Mouse (Mus musculus) heart, embryonic 13.5 days (tissue): Measurements from ENCODE around the gene Col20a1. TPM values are rescaled to one million over a fixed set of nuclear protein-coding genes. Genes with fewer than 3 reads are reported as not detected.

Experiments used
- ATAC-seq: fragments of 200-750 bp; cut with Nextera tagmentation; 2 replicates; pipeline ENCODE4 v1.8.0; 2017; ENCODE audit warnings: moderate TSS enrichment; ENCODE audit not compliant: insufficient number of reproducible peaks, low FRiP score, low TSS enrichment; ENCODE audit errors: extremely low read depth
- H3K27ac ChIP-seq: fragments of 300-500 bp; sonication (generic); replicated peaks from 2 replicates; pipeline ENCODE4 v1.5.1; 2015; ENCODE audit warnings: moderate library complexity, mild to moderate bottlenecking, inconsistent platforms
- H3K27me3 ChIP-seq: fragments of 300-500 bp; sonication (generic); replicated peaks from 2 replicates; pipeline ENCODE4 v1.6.1; 2015; ENCODE audit warnings: mild to moderate bottlenecking, inconsistent platforms
- H3K36me3 ChIP-seq: fragments of 300-500 bp; sonication (generic); 2 replicates; pipeline ENCODE4 v1.6.1; 2015; ENCODE audit warnings: mild to moderate bottlenecking, inconsistent platforms
- H3K4me1 ChIP-seq: fragments of 300-500 bp; sonication (generic); 2 replicates; pipeline ENCODE4 v1.6.1; 2015; ENCODE audit warnings: inconsistent platforms
- H3K4me2 ChIP-seq: fragments of 300-500 bp; sonication (generic); 2 replicates; pipeline ENCODE4 v1.6.1; 2015; ENCODE audit warnings: inconsistent platforms, mild to moderate bottlenecking, moderate library complexity
- H3K4me3 ChIP-seq: fragments of 300-500 bp; sonication (generic); 2 replicates; pipeline ENCODE4 v1.5.1; 2015; ENCODE audit warnings: moderate library complexity, mild to moderate bottlenecking, inconsistent platforms
- H3K9ac ChIP-seq: fragments of 300-500 bp; sonication (generic); 2 replicates; pipeline ENCODE4 v1.6.1; 2015; ENCODE audit warnings: inconsistent platforms, mild to moderate bottlenecking, moderate library complexity
- H3K9me3 ChIP-seq: fragments of 300-500 bp; sonication (generic); 2 replicates; pipeline ENCODE4 v1.6.1; 2016; ENCODE audit warnings: inconsistent platforms
- WGBS: fragments of 180-500 bp; shearing (Covaris S2); methylation state at CpG from one replicate; pipeline ENCODE4 v1.1.7; 2015; ENCODE audit warnings: mixed read lengths; 5-methylcytosine and 5-hydroxymethylcytosine counted together
- polyA plus RNA-seq: library from polyadenylated mRNA; unstranded; fragments of >200 nt; fragmentation: Nextera tagmentation; extraction: Ambion mirVana; gene quantifications from 2 replicates; pipeline ENCODE4 v1.2.1, GENCODE M21; 2015

The Col20a1 gene
- 0.24 and 0.33 TPM in 2 replicates for polyA plus RNA-seq

DNA sequence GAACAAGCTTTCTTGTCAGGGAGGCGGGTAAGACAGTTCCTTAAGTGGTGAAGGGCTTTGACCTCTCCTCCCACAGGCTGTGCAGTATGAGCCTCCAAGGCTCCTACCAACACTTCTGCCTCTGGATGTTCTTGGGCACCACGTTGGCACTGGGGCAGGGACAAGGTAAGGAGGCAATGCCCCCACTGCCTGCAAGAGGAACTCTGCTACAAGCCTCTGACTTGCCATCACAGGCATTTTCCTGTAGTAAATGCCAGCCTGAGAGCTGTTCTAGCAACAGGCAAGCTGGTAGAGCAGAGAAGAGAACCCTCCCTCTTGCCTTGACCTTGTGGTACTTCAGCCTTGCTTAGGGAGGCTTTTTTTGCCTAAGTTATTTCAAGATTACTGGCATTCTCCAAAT is at the start of gene Col20a1:
Gene Col20a1 (plus strand): TSS at position 87 of the 400 bp plus-strand sequence.
- 56% methylated on average over 2 of the region's 2 CpGs for WGBS
- Histone ChIP-seq H3K4me2 (no peak within 1 kb of the TSS), H3K4me3 (no peak within 1 kb of the TSS), H3K4me1 (peaks cover 23% of the 10 kb centered on the region), H3K27ac (no peak within 1 kb of the TSS; the same call in 1 of the 2 replicates), H3K9ac (0 out of 2 replicates have a peak within 1 kb of the TSS, but pooled peaks have one; percentile 25), H3K9me3 (no peaks in the 10 kb centered on the region), H3K36me3 (peaks cover 31% of the 10 kb centered on the region), H3K27me3 (no peaks in the 10 kb centered on the region)
- ATAC-seq = no peak

- Histone ChIP-seq H3K27me3 (0 out of 2 replicates have a peak, but pooled peaks cover 2% of the 10 kb centered on the region), H3K36me3 (peaks cover 18% of the 10 kb centered on the region), H3K9me3 (no peaks in the 10 kb centered on the region), H3K4me2 (no peak overlapping the region), H3K9ac (no peak overlapping the region), H3K4me3 (no peak overlapping the region), H3K27ac (no peak overlapping the region), H3K4me1 (peaks cover 20% of the 10 kb centered on the region)
- ATAC-seq = no peak
These were observed 46.1 kb upstream of the Col20a1 start for GRCm38 (mm10) chr2:180940187-180940586.

GRCm38 (mm10) chr2:180941869-180942268 is 44.5 kb upstream of the Col20a1 start:
- Histone ChIP-seq H3K9me3 (no peaks in the 10 kb centered on the region), H3K27ac (peak overlapping the region; percentile 41), H3K4me3 (no peak overlapping the region), H3K36me3 (peaks cover 14% of the 10 kb centered on the region), H3K4me1 (peaks cover 20% of the 10 kb centered on the region), H3K27me3 (0 out of 2 replicates have a peak, but pooled peaks cover 2% of the 10 kb centered on the region), H3K9ac (no peak overlapping the region), H3K4me2 (no peak overlapping the region)
- no peak; the same call in 1 of the 2 replicates for ATAC-seq

DNA sequence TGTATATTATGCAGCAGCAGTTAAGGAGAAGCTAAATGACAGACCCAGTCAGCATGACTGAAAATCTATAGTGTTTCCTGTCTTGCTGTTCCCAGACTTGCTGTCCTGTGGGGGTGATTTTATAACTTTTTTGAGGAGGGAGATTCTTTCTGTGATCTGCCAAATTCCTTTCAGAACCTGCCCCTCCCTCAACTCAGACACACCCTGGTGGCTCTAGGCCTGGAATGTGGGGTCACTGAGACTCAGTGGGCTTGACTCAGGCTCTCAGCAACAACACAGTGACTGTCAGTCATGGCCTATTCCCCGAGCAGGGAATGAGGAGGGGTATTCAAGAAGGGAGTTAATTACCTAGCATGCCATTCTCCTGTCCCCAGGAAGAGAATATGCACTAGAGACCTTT is 36.4 kb upstream of the Col20a1 start:
- Histone ChIP-seq H3K4me2 (no peak overlapping the region), H3K9me3 (no peaks in the 10 kb centered on the region), H3K36me3 (no peaks in the 10 kb centered on the region), H3K27ac (no peak overlapping the region), H3K27me3 (peaks cover 35% of the 10 kb centered on the region), H3K4me3 (no peak overlapping the region), H3K9ac (no peak overlapping the region), H3K4me1 (peaks cover 34% of the 10 kb centered on the region)
- ATAC-seq = no peak
- 22% methylated on average over 1 of the region's 1 CpGs for WGBS

GRCm38 (mm10) chr2:180952731-180953171 is 33.6 kb upstream of the Col20a1 start:
- 15% methylated on average over 9 of the region's 9 CpGs for WGBS
- Histone ChIP-seq H3K9me3 (no peaks in the 10 kb centered on the region), H3K4me1 (peaks cover 44% of the 10 kb centered on the region), H3K9ac (peak overlapping the region; percentile 82), H3K36me3 (no peaks in the 10 kb centered on the region), H3K4me3 (peak overlapping the region; percentile 69), H3K27me3 (peaks cover 55% of the 10 kb centered on the region), H3K4me2 (peak overlapping the region; percentile 91), H3K27ac (peak overlapping the region; percentile 79)
- ATAC-seq = no peak

DNA sequence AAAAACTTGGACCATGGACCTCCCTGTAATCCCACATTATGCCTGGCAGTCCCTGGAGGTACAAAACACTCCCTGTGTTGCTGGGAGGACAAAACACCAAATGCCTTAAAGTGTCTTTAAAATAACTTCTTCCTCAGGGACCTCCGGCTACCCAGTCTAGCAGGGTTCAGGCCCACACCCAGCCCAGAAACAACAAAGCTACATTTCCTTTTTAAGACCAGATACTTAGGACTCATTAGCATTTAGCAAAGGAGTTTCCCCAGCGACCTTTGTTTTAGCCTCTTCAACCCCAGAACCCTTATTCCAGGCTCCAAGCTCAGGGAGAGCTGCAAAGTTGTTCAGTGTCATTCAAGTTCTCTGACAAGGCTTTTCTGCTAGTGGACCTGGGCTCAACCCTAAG is 32.7 kb upstream of the Col20a1 start:
- WGBS = 27% methylated on average over 2 of the region's 2 CpGs
- H3K4me3 ChIP-seq = peak overlapping the region; percentile 69
- ATAC-seq = no peak
- H3K4me1 ChIP-seq = peaks cover 44% of the 10 kb centered on the region
- H3K27ac ChIP-seq = peak overlapping the region; percentile 79
- H3K9ac ChIP-seq = peak overlapping the region; percentile 82
- no peaks in the 10 kb centered on the region for H3K36me3 ChIP-seq
- peak overlapping the region; percentile 91 for H3K4me2 ChIP-seq
- peaks cover 58% of the 10 kb centered on the region for H3K27me3 ChIP-seq
- H3K9me3 ChIP-seq = no peaks in the 10 kb centered on the region

- peak within 1 kb of the TSS; percentile 69 for H3K4me3 ChIP-seq
- H3K27ac ChIP-seq = peak within 1 kb of the TSS; percentile 79
These were observed 32.0 kb upstream of the Col20a1 start, which contains the start of gene Nkain4 for GRCm38 (mm10) chr2:180954061-180955047. TSS of gene Nkain4 (minus strand) at chr2:180954699.

GRCm38 (mm10) chr2:180959605-180960004 is 26.7 kb upstream of the Col20a1 start:
- 69% methylated on average over 7 of the region's 7 CpGs for WGBS

More at GRCm38 (mm10) chr2:180954061-180955047, 32.0 kb upstream of the Col20a1 start, which contains the start of gene Nkain4:
- Histone ChIP-seq H3K9ac (peak within 1 kb of the TSS; percentile 82), H3K36me3 (no peaks in the 10 kb centered on the region), H3K4me2 (peak within 1 kb of the TSS; percentile 91), H3K27me3 (peaks cover 58% of the 10 kb centered on the region), H3K9me3 (no peaks in the 10 kb centered on the region), H3K4me1 (peaks cover 44% of the 10 kb centered on the region)
- peak; percentile 63 for ATAC-seq
- WGBS = under 1% methylated on average over 52 of the region's 52 CpGs

GRCm38 (mm10) chr2:180960187-180960586 is 26.1 kb upstream of the Col20a1 start:
- Histone ChIP-seq H3K27me3 (peaks cover 23% of the 10 kb centered on the region), H3K4me1 (peaks cover 37% of the 10 kb centered on the region), H3K4me3 (no peak overlapping the region), H3K9ac (no peak overlapping the region), H3K36me3 (no peaks in the 10 kb centered on the region), H3K9me3 (no peaks in the 10 kb centered on the region), H3K4me2 (no peak overlapping the region), H3K27ac (no peak overlapping the region)
- WGBS = 65% methylated on average over 3 of the region's 3 CpGs
- ATAC-seq = no peak

More at GRCm38 (mm10) chr2:180959605-180960004, 26.7 kb upstream of the Col20a1 start:
- H3K9me3 ChIP-seq = no peaks in the 10 kb centered on the region
- H3K4me2 ChIP-seq = no peak overlapping the region
- no peaks in the 10 kb centered on the region for H3K36me3 ChIP-seq
- H3K27ac ChIP-seq = no peak overlapping the region
- H3K9ac ChIP-seq = no peak overlapping the region
- H3K27me3 ChIP-seq = peaks cover 24% of the 10 kb centered on the region
- peaks cover 41% of the 10 kb centered on the region for H3K4me1 ChIP-seq
- no peak overlapping the region for H3K4me3 ChIP-seq
- no peak for ATAC-seq

DNA sequence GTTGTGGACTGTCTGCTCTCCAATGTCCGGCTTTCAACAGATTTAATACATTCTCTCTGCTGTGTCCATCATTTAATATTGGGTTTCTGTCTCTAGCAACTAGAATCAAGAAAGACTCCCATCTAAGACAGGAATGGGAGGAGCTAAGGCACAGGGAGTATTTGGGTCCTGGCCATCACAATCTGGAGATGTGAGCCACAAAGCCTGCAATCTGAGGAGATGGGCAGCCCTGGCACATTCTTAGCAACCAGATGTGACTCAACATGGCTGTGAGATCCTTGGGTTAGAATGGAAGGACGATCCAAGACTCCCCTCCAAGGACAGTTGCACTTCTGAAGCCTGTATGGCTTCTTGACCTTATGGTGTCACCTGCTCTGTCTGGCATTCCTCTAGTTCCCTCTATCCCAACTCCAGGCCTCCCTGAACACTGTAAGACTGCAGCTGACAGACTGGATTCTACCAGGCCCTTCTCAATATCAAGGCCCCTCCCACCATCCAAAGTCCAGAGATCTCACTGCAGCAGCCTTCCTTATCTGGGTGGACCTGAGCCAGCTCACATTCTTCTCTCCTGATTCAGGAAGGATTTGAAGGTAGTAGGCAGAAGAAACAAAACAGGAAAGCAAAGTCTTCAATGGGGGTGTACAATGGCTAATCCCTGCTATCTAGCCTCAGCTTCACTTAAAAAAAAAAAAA is 23.6 kb upstream of the Col20a1 start:
- Histone ChIP-seq H3K4me3 (no peak overlapping the region), H3K36me3 (no peaks in the 10 kb centered on the region), H3K9ac (no peak overlapping the region; the same call in 1 of the 2 replicates), H3K4me2 (peak overlapping the region; percentile 12; the same call in 1 of the 2 replicates), H3K27ac (peak overlapping the region; percentile 77), H3K4me1 (peaks cover 37% of the 10 kb centered on the region), H3K27me3 (0 out of 2 replicates have a peak, but pooled peaks cover 4% of the 10 kb centered on the region), H3K9me3 (no peaks in the 10 kb centered on the region)
- 52% methylated on average over 2 of the region's 2 CpGs for WGBS
- ATAC-seq = no peak

GRCm38 (mm10) chr2:180963956-180964355 is 22.4 kb upstream of the Col20a1 start:
- ATAC-seq = no peak
- WGBS = 4% methylated on average over 5 of the region's 5 CpGs
- Histone ChIP-seq H3K9me3 (no peaks in the 10 kb centered on the region), H3K9ac (no peak overlapping the region), H3K27ac (peak overlapping the region; percentile 77; the same call in 1 of the 2 replicates), H3K36me3 (peaks cover 6% of the 10 kb centered on the region; the same call in 1 of the 2 replicates), H3K4me3 (no peak overlapping the region), H3K4me2 (no peak overlapping the region), H3K27me3 (no peaks in the 10 kb centered on the region), H3K4me1 (peaks cover 49% of the 10 kb centered on the region)
